Mouse (Mus musculus): ENCODE measurements around the gene Rab11fip4. TPM values are rescaled to one million over a fixed set of nuclear protein-coding genes. Genes with fewer than 3 reads are reported as not detected.

Gene Rab11fip4
- total RNA-seq, 2 experiments from 2014 or later: 147 to 149 TPM

DNA sequence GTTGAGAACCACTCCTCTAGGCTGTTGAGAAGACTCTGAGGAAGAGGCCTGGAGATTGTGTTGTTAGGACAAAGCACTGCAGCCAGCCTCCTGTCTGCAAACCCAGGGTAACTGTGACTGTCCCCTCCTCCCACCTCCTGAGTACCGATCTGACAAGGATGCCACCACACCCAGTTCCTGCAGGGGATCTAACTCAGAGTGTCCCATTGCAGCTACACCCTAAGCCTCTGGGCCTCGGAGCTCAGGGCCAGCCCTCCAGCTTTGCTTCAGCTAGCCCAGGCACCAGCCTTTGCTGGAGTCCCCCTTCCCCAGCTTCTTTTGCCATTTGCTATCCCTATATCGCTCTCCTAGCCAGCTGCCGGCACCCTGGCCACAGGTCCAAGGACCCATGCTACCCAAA, 22.7 kb downstream of the Rab11fip4 start:
- no peak for DNase-seq (ENCODE audit: low spot score in 2 of 2)

DNA sequence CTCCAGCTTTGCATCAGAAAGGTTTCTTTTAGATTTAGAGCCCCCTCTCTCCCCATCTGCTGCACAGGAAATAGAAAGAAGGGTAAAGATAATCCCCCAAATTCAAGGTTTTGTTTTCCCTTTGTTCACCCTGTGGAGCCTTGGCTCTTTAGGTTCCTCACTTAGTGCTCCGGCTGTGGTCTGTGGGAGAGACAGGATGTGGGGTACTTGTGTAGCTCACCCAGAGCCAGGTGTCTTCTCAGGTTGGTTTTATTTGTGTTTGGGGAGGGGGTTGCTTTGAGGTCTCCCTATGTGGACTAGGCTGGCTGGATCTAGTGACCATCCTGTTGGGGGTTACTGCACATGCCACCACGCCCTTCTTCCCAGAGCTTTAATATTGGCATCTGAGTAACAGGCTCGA, 23.9 kb downstream of the Rab11fip4 start:
- no peak for DNase-seq (ENCODE audit: low spot score in 2 of 2)

DNA sequence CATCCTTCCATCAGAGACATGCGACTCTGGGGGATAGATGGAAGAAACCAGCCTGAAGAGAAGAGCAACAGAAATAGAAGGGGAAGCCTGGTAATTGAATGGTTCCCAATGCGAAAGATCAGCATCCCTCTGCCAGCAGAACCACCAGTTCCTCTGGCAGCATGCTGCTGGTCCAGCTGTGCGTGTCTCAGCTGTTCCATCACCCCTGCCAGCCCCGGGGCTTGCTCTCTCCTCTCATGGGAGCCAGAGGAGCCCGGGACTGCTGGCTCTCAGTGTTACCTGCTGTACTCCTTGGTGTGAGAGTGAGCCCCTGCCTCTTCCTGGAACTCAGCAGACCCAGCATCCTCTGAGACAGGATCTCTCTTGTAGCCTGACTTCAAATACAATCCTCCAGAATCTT, 24.9 kb downstream of the Rab11fip4 start:
- no peak for DNase-seq (ENCODE audit: low spot score in 2 of 2)

DNA sequence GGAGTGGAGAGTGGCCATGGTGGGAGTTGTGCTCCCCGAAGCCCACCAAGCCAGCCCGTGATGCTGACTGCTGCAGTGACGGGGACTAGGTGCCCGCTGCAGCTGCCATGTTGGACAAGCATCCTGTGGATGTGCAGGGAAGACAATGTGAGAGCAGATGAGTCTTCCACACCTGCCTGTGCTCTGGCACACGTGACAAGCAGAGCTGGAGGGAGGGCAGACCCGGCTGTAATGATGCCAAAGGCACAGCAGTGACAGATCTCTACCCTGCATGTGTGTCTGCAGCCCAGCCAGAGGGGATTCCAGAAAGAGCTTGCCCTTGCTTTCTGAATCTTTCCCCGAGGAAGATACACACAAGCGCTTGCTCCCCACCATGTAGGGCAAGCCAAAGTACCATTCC, 27.0 kb downstream of the Rab11fip4 start:
- DNase-seq (ENCODE audit: low spot score in 2 of 2): no peak

DNA sequence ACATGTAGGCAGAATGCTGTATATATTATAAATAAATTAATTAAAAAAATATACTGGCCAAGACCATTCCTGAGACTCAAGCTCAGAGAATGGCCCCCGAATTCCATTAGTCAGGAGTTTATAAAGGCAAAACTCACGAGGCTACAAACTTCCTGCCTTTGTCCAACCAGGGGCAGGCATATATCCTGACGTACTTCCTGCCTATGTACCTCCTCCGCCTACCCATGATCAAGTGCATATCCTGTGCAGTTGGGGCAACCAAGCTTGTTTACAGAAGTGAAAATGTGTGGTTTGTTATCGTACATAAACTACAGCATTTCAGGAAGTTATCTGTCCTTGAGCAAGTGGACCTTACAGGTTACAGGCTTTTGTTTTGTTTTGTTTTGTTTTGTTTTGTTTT, 32.0 kb downstream of the Rab11fip4 start:
- no peak for DNase-seq (ENCODE audit: low spot score in 2 of 2)

DNA sequence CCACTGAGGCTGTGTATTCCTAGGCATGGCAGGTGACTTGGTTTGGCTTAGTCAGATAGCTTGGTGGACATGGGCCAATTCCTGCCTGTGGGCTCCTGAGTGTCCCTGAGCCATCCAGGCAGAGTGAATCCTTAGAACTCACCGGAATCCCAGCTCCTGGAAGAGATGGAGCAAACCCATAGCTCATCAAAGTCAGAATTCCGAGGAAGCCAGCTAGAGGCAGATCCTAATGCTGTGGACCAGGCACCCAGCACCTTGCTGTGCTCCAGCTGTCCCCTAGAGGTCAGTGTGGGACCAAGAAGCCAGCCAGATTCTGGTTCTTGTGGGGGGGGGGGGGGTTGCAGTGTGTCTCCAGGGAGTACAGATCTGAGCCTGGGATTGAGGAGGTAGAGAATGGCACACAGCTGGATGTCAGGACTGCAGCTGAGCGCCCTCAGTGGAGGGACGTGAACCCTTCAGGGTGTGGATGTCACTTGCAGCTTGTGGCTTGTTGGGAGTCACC, 33.8 kb downstream of the Rab11fip4 start:
- peak; percentile 74 to 79 for DNase-seq (ENCODE audit: low spot score in 2 of 2)

DNA sequence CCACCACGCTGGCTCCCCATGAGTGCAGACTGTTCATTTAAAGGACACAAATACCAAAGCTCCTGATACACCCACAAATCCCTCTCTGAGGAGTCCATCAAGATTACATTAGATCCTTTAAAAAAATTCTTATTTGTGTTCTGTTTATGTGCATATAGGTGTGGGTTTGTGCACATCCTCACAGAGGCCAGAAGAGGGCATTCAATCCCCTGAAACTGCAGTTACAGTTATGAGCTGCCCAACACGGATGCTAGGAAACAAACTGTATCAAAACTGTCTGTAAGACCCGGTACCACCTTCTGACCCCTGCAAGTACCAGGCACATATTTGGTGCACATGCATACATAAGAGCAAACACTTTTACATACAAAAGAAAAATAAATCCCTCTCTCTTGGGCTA, 37.7 kb downstream of the Rab11fip4 start:
- no peak for DNase-seq (ENCODE audit: low spot score in 2 of 2)

DNA sequence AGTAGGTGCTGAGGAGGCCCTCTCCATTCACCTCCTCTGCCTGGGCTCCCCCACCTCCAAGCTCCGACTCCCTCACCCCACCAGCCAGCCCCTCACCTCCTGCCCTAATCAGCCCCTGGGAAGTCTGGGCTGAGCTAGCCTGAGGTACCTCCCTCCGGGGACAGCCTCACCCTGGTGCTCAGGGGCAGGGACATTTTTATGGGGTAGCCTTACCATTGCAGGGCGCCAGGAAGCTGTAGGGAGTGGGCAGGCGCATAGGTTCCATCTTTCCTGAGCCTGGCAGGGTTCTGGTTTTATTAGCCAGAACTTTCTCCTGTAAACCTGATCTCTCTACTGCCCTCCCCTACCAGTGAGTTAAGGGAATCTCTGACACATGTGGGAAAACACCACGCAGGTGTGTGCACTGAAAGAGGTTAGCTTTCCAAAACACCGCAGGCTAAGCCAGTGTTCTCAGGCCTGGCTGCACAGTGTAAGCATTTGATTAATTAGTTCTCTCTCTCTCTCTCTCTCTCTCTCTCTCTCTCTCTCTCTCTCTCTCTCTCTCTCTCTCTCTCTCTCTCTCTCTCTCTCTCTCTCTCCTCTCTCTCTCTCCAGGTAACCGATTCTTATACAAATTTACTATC, 38.9 kb downstream of the Rab11fip4 start:
- DNase-seq (ENCODE audit: low spot score in 2 of 2): no peak

DNA sequence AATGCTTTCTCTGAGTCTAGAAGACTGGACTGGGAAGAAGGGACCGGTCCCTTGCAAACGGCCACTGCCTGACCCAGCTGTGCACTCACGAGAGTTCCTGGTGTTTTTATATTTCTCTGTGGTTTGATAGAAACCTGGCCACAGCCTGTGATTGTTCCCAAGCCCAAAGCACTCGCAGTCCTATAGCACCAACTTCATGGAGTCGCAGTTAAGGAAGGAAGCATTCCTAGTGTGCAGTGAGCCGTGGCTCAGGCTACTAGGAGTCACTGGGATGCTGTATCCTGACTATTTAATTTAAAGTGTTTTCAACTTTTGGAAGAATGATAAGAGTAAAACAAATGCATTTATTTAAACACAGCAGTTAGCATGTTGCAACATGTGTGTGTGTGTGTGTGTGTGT, 39.5 kb downstream of the Rab11fip4 start:
- no peak for DNase-seq (ENCODE audit: low spot score in 2 of 2)

DNA sequence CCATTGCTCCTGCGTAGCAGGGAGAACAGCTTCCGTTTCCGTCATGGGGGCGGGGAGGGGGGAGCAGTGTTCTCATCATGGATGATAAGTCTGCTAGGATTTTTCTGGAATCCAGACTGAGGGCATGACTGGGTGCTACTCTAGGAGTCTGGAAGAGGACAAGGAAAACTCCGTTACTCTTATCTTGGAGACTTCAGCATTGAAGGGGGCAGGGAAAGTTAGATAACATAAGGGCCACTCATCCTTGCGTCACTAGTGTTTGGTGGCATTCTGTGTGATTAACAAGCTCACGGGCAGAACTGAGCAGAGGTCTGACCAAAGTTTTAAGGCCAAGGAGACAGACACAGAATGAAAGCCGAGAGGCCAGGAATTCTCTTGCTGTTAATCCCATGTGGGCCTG, 42.4 kb downstream of the Rab11fip4 start:
- DNase-seq (ENCODE audit: low spot score in 2 of 2): no peak

DNA sequence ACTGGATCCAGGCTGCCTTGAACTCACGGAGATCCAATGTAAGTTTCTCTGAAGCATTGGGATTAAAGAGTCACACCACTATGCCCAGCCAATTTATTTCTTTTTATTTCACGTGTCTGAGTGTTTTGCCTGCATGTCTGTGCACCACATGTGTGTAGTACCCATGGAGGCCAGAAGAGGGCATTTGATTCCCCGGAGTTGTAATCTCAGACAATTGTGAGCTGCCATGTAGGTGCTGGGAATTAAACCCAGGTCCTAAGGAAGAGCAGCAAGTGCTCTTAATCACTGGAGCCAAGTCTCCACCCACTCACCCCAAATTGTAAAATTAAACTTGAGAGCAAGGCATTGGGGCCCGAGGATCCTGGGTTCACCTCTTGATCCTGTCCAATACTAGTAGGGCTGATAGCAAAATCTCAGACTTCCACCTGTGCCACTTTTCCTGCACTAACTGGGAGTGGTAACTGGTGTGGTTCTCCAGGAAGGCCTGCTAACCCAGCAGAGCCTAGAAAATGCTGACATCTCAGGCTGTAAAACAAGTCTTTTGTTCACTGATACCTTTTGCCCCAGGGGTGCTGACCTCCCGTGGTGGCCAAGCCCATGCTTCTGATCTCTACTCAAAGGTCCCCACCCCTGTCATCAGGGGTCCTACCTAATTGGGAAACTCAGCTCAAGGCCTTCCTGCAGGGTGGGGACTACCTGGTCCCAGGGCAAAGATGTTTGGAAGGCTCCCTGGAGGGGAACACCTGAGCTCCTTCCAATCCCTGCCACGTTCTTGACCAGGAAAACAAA, 44.8 kb downstream of the Rab11fip4 start:
- DNase-seq (ENCODE audit: low spot score in 2 of 2): no peak

DNA sequence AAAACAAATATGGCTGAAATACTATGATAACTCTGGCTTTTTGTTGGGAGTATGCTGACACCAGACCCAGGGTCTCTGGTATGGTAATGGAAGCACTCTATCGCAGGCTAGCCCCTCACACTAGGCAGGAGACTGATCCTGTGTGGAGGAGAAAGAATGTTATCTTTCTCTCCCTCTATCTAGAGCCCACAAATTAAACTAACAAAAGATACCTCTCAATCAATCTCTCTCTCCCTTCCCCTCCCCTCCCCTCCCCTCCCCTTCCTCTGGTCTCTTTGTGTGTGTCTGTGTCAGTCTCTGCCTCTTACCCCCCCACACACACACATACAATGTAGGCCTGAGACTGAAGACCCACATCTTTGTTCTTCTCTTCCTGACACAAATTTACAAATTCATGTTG, 45.5 kb downstream of the Rab11fip4 start:
- no peak for DNase-seq (ENCODE audit: low spot score in 2 of 2)

DNA sequence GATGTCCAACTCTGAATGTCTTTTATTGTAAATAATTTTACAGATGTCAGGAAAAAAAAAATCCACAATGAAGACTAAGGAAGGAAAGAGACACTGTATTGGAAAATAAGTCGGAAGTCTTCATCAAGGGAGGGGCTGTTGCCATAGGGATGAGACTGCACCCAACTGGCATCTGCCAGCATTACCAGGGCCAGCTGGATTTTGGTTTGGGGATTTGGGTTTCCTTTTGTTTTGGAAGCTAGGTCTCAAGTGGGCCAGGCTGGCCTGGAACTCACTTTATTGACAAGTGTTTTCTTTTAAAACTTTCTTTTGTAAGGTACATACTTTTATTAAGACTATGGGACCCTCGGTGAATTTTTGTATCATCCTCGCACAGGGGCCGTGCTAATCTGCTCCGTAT, 47.7 kb downstream of the Rab11fip4 start:
- no peak for DNase-seq (ENCODE audit: low spot score in 2 of 2)

DNA sequence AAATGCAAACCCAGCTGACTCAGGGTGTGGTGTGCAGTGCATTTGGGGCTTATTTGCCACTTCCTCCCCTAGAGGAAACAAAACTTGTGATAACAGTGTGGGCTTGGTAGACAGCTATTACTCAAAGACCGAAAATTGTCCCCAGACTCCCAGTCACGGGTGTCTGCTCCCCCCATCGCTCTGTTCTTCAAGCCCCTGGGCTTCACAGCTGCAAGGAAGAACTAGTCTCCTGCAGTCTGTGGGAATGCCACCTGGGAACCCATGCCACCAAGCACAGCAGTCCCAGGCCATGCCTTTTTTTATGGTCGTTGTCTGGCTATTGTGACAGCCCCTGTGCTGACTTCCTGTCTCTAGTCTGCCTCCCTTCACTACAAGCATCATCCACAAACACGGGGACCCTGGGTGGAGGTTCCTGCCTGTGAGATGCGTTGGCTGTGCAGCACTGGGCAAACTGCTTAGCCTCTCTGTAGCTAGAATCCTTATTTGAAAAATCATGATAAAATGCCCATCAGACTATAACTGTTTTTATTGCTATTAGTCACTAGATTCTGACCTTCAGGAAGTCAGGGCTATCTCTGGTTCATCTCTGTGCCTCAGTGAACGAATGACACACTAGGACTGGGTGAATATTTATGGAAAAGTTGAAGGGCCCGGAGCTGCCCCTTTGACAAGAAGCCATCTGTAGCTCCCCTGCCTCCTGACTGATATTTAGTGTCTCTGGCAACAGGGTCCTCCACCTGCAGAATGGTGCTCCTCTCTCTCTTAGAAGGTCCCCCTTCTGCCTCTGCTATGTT, 50.1 kb downstream of the Rab11fip4 start:
- DNase-seq (ENCODE audit: low spot score in 2 of 2): no peak

DNA sequence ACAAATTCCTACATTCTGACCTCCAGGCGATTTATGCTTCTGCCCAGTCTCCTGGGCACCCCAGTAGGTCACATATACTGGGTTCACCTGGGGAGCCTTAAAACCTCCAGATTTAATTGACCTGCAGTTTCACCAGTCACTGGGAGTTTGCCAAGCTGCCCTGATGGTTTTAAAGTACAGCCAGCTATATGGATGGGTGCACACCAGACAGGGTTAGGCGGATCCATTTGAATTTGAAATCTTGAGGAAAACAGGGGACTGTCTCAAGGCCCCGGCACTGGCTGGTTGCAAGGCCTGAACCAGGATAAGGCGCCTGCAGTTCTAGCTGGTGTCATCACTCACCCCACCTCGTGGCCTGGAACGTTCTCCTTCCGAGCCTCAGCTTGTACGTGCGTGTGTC, 52.7 kb downstream of the Rab11fip4 start:
- no peak for DNase-seq (ENCODE audit: low spot score in 2 of 2)

DNA sequence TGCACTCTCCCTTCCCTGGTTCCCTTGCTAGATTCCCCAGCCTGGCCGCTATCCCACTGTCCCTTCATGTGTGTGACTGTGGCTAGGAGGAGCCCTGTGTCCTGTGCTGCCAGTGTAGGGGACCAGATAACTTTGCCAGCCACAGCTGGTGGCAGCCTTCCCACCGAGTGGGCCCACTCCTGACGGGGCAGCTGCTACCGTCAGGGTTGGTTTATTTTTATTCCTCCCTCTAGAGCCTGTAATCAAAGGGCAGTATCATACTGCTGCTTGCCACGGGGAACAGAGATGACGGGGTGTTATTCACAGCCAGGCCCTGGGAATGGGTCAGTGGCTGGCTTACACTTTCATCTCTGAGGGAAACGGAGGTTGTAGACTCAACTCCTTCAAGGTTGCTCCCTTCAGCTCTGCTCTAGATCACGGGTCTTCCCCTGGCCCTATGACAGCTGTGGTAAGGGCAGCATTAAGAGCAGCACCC, 53.7 kb downstream of the Rab11fip4 start:
- DNase-seq (ENCODE audit: low spot score in 2 of 2): peak in 1 of 2 experiments; percentile 49

DNA sequence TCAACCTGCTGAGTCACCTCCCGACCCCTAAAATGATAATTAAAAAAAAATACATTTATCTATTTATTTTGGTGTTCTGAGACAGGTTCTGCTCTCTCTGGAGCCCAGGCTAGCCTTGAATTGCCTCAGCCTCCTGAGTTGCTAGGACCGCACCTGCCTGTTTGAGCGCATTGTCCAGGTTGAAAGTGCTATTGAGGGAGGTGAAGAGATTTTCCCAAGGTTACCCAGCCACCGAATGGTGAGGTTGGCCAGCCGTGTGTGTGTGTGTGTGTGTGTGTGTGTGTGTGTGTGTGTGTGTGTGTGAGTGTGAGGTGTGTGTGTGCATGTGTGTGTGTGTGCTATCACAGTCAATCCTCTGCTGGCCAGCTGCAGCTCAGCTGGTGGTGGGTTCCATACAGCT, 55.0 kb downstream of the Rab11fip4 start:
- DNase-seq (ENCODE audit: low spot score in 2 of 2): no peak

DNA sequence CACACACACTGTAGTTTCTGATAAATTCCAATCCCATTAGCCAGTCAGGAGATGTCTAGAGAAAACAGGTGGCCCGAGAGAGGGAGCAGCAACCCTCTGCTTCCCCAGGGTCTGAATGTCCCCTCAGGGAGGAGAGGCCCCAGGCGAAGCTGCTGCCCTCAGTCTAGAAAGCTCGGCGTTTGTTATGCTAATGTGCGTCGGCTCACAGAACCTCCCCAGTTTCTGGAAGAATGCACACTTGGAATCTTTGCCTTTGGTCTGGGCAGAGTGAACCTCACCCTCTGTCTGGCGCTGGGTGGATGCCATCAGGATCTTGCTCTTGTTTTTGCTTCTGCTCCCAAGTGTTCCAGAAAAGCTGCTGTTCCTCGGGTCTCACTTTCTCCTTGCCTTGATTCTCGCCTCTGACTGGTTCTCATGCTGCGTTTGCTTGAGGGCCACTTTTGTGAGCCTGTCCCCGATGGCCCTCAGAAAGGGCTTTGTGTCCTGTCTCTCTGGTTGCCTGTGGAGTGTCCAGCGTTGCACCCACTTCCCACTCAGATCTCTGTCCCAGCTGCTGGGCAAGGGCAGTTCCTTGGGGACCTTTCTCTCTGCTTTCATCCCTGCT, 55.6 kb downstream of the Rab11fip4 start:
- DNase-seq (ENCODE audit: low spot score in 2 of 2): no peak

DNA sequence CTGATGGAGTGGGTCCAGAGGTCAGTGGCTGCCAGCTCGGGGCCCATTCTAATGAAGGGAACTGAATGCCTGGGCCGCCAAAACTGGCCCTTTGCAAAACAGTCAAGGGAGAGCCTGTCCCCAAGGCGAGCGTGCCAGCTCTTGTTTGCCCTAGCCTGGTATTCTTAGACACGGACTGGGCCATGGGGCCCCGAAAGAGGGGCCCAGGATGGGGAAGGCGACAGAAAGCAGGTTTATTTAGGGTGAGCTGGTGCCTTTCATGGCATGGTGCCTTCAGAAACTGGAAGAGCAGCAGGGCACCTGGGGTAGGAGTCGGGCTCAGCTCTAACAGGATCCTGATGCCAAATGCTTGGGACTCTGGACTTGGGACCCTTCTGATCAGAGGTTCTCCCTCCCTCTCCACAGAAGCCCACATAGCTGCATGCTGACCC, 56.1 kb downstream of the Rab11fip4 start:
- peak; percentile 72 to 78 for DNase-seq (ENCODE audit: low spot score in 2 of 2)

DNA sequence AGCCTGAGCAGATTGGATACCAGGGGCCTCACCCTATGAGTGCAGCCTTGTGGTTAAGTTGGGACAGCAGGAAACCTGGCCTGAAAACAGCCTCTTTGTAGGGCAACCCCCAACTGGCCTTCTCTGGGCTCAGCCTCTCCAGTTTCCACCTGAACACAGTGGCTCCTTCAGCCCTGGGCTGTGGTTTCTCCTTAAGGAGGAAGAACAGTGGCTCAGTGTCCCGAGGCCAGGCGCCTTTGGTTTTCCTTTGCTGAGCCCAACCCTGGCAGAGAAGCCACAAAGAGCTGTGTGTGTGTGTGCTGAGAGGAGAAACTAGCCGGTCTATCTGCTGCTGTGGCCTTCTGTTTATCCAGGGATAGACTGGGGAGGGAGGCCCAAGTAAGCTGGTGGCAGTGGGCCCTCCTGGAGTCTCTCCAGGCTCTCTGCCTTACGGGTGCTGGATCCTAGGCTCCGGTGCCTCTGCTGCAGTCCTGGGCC, 59.4 kb downstream of the Rab11fip4 start:
- DNase-seq (ENCODE audit: low spot score in 2 of 2): peak; percentile 46 to 69

DNA sequence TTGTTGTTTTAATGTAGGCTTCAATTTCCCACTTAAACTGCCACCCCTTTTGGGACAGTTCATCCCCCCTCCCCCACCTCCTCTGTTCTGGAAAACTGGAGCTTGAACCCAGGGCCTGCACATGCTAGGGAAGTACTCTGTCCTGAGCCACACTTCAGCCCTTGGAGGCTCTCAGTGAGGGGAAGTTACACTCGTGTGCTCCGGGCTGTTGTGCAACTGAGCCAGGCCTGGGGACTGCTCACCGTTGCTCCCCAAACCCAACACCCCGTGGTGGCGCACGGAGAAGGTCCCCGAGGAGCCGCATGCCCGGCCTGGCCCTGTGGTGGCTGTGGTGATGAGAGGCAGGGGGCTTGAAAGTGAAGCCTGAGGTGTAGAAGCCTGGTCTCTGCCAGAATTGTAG, 61.2 kb downstream of the Rab11fip4 start:
- no peak for DNase-seq (ENCODE audit: low spot score in 2 of 2)
